Mouse (Mus musculus) heart, embryonic 11.5 days (tissue): Measurements from ENCODE around the gene Lamtor3. TPM values are rescaled to one million over a fixed set of nuclear protein-coding genes. Genes with fewer than 3 reads are reported as not detected.
"Not testable (repeated sequence)": the region's sequence is repeated elsewhere in the genome, so short reads cannot be mapped to it uniquely, and the experiment has no call there.

ENCODE experiments used
- ATAC-seq: fragments of 200-750 bp; cut with Nextera tagmentation; replicated peaks from 2 replicates; pipeline ENCODE4 v1.8.0; 2017; ENCODE audit warnings: moderate library complexity; ENCODE audit not compliant: insufficient number of reproducible peaks, low FRiP score, low TSS enrichment
- H3K27ac ChIP-seq: fragments of 300-500 bp; sonication (generic); 2 replicates; pipeline ENCODE4 v1.5.1; 2014; ENCODE audit warnings: mild to moderate bottlenecking, low read depth, low read length
- H3K27me3 ChIP-seq: fragments of 300-500 bp; sonication (generic); 2 replicates; pipeline ENCODE4 v1.6.1; 2014; ENCODE audit warnings: mild to moderate bottlenecking, low read length, mixed read lengths; ENCODE audit not compliant: control insufficient read depth, insufficient read depth
- H3K36me3 ChIP-seq: fragments of 300-500 bp; sonication (generic); 2 replicates; pipeline ENCODE4 v1.6.1; 2014; ENCODE audit warnings: mild to moderate bottlenecking, low read length, moderate library complexity, mixed read lengths; ENCODE audit not compliant: control insufficient read depth, insufficient read depth
- H3K4me1 ChIP-seq: fragments of 300-500 bp; sonication (generic); 2 replicates; pipeline ENCODE4 v1.6.1; 2014; ENCODE audit warnings: low read length; ENCODE audit not compliant: control insufficient read depth, insufficient read depth
- H3K4me2 ChIP-seq: fragments of 300-500 bp; sonication (generic); 2 replicates; pipeline ENCODE4 v1.6.1; 2014; ENCODE audit warnings: mild to moderate bottlenecking, moderate library complexity
- H3K4me3 ChIP-seq: fragments of 300-500 bp; sonication (generic); 2 replicates; pipeline ENCODE4 v1.5.1; 2014; ENCODE audit warnings: low read depth, low read length
- H3K9ac ChIP-seq: fragments of 300-500 bp; sonication (generic); 2 replicates; pipeline ENCODE4 v1.6.1; 2014; ENCODE audit warnings: mild to moderate bottlenecking, low read depth, low read length, moderate library complexity
- H3K9me3 ChIP-seq: fragments of 300-500 bp; sonication (generic); replicated peaks from 2 replicates; pipeline ENCODE4 v1.6.1; 2016; ENCODE audit warnings: low read length; ENCODE audit not compliant: control insufficient read depth
- whole genome bisulfite sequencing: fragments of 180-500 bp; shearing (Covaris S2); extraction: QIAGEN DNeasy Blood & Tissue Kit; methylation state at CpG from one replicate; pipeline ENCODE4 v1.1.7; 2014; ENCODE audit not compliant: insufficient replicate concordance; 5-methylcytosine and 5-hydroxymethylcytosine counted together
- polyA plus RNA-seq: library from polyadenylated mRNA; unstranded; fragments of >200 nt; fragmentation: Nextera tagmentation; extraction: Ambion mirVana; gene quantifications from 2 replicates; pipeline ENCODE4 v1.2.1, GENCODE M21; 2014

The Lamtor3 gene
- polyA plus RNA-seq, 1 experiment from 2014 or later: 97.0 TPM

DNA sequence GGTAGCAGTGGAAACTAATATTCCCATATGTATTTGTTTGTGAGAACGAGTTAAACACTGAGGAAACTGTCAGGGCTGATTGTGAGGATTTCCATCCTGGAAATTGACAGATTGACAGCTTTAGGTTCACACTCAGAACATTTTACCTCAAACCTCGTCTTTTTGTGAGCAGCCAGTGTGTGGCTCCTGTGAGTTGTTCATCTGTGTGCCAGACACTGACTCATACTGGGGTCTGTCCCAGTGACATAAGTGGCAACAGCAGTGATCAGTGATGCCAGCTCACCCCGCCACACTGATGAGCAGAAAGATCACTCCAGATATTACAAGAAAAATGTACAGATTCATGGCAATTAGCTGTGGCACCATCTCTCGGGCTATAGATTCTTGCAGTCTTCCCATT lies 41.1 kb downstream of the Lamtor3 start:
- Histone ChIP-seq H3K4me3 (no peak overlapping the region), H3K27ac (no peak overlapping the region), H3K4me2 (no peak overlapping the region), H3K4me1 (peaks cover 15% of the 10 kb centered on the region; the same call in 1 of the 2 replicates), H3K36me3 (no peaks in the 10 kb centered on the region), H3K27me3 (no peaks in the 10 kb centered on the region), H3K9me3 (no peaks in the 10 kb centered on the region), H3K9ac (no peak overlapping the region)
- no peak for ATAC-seq
- WGBS: 71% methylated on average over 4 of the region's 4 CpGs

DNA sequence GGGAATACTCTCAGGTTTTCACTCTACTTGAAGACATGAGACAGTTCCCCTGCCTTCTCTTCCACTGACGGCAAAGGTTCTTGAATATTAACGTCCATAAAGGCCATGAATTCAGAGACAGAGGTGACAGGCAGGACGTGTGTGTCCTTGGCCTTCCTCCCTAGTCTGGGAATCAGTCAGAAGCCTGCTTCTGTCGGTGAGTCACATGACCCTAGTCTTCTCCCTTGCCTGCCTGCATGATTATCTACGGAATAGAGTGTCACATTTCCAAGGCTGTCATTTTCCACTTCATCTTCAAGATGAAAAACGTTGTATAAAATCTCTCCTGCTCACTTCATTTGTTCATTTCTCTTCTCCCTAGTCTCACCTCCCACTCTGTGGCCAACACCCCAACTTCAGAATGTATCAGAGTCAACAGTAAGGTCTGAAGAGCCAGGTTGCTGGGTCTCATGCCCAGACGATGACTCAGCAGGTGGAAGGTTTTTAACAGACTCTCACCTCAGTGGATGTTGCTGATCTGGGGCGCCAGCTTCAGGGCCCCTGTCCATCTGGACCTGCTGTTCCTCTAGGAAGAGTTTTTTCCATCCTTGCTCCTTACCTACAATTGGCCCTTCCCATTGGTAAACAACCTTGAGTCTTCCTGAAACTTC lies 43.6 kb downstream of the Lamtor3 start:
- Histone ChIP-seq H3K4me2 (no peak overlapping the region), H3K27ac (no peak overlapping the region), H3K9ac (no peak overlapping the region), H3K27me3 (no peaks in the 10 kb centered on the region), H3K9me3 (no peaks in the 10 kb centered on the region), H3K4me1 (peaks cover 14% of the 10 kb centered on the region), H3K36me3 (no peaks in the 10 kb centered on the region), H3K4me3 (no peak overlapping the region)
- 40% methylated on average over 8 of the region's 8 CpGs for WGBS
- peak; percentile 59; the same call in 1 of the 2 replicates for ATAC-seq

DNA sequence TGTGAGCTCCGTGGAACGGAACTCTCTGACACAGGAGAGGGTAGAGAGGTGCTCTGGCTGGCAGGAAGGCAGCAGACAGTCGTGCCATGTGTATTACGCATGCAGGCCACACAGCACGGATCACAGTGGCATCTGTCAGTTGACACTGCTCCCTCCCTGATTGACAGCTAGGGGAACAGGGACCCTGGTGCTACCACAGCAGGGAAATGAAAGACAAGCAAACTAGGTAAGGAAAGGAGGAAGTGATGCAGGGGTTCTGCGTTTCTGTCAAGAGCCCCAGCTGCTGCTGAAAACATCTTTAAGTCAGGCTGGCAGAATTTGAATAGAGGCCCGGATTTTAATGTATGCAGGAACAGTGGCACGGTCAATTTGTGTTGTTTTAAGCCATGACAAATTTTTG lies 45.2 kb downstream of the Lamtor3 start:
- no peak overlapping the region for H3K9ac ChIP-seq
- no peaks in the 10 kb centered on the region for H3K9me3 ChIP-seq

DNA sequence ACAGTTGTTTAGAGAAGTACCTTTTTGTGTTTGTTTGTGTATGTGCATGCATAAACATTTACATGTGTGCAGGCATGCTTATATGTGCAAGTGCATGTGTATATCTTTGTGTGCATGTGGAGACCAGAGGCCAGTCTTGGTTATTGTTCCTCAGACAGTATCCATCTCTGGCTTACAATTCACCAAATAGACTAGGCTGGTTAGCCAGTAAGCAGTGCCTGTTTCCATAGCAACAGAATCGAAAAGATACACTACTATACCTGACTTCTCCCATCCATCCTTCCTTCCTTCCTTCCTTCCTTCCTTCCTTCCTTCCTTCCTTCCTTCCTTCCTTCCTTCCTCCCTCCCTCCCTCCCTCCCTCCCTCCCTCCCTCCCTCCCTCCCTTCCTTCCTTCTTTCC lies 45.7 kb downstream of the Lamtor3 start:
- not testable (repeated sequence) for H3K4me2 ChIP-seq, H3K9me3 ChIP-seq, H3K36me3 ChIP-seq, H3K9ac ChIP-seq, ATAC-seq, H3K27me3 ChIP-seq, H3K4me3 ChIP-seq, H3K27ac ChIP-seq
- H3K4me1 ChIP-seq: peaks cover 17% of the 10 kb centered on the region
- WGBS: 69% methylated on average over 1 of the region's 1 CpGs

More for the DNA sequence above, 45.2 kb downstream of the Lamtor3 start:
- 62% methylated on average over 8 of the region's 8 CpGs for WGBS
- Histone ChIP-seq H3K4me1 (peaks cover 16% of the 10 kb centered on the region), H3K27ac (no peak overlapping the region), H3K27me3 (no peaks in the 10 kb centered on the region), H3K4me3 (no peak overlapping the region), H3K36me3 (no peaks in the 10 kb centered on the region), H3K4me2 (no peak overlapping the region)
- no peak for ATAC-seq

DNA sequence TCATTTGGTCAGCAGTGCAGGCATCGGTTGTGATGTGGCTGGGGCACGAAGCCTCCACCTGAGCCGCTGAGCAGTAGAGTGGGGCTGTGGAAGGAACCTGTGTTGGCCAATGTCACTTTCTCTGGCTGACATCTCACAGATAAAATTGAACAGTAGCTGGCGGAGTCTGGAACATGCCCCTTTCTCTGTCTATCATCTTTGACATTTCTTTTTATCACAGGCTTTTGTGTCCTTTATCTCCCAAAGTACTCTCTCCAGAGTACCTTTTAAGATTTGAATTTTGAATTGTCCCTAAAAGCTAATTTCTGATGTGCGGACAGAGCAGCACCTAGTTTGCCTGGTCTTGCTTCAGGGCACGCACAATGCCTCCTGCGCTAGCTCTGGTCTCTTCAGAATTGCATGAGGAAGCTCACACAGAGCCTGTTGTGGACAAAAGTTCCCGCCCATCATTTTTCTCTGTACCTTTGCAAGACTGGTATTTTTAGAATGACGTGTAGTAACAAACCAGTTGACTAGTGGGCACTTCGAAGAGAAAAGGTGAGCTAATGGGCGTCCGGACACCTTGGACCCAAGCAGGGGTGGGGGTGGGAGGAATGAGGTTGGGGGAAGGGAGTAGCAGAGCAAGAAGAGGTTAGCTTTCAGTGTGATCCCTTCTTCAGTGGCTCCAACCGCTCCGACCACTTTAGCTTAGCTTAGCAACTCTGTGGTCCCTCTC lies 50.0 kb downstream of the Lamtor3 start:
- peak; percentile 58 for ATAC-seq
- Histone ChIP-seq H3K4me2 (peak overlapping the region; percentile 48), H3K9ac (0 out of 2 replicates have a peak overlapping the region, but pooled peaks have one; percentile 49), H3K4me3 (no peak overlapping the region), H3K9me3 (no peaks in the 10 kb centered on the region), H3K36me3 (no peaks in the 10 kb centered on the region), H3K27ac (peak overlapping the region; percentile 80), H3K27me3 (no peaks in the 10 kb centered on the region), H3K4me1 (peaks cover 16% of the 10 kb centered on the region)
- 42% methylated on average over 14 of the region's 14 CpGs for WGBS

DNA sequence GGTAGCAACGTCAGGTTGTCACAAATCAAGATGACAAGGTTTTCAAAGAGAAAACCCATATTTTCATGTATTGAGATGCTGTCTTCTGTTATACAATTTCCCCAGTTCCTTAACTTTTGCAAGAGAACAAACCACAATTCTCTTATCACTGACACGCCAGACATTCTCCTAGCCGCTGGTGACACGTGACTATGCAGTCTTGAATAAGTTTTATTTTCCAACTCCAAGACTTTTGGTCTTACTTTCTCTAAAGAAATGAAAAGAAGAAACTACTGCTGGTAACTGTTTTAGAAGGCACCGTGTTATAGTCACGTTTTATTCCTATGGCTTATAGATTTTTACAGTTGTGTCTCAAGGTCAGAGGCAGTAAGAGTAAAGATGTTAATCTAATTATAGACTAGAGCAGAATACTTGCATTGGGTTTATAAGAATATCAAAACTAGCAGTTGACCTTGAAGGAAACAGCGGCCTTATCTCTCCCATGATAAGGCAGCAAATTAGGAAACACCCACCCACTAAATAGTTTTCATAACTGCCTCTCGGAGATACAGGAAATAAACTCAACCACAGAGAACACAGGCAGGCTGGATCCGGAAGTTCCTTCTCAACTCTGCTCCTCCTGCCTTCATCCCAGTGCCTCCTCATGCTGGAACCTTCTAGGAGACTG lies 50.6 kb downstream of the Lamtor3 start:
- H3K4me1 ChIP-seq: peaks cover 16% of the 10 kb centered on the region
- 34% methylated on average over 9 of the region's 9 CpGs for WGBS
- H3K36me3 ChIP-seq: no peaks in the 10 kb centered on the region
- ATAC-seq: no peak
- H3K27me3 ChIP-seq: no peaks in the 10 kb centered on the region
- peak overlapping the region; percentile 80 for H3K27ac ChIP-seq
- H3K4me3 ChIP-seq: no peak overlapping the region
- H3K9me3 ChIP-seq: no peaks in the 10 kb centered on the region
- peak overlapping the region; percentile 48 for H3K4me2 ChIP-seq
- no peak overlapping the region for H3K9ac ChIP-seq

DNA sequence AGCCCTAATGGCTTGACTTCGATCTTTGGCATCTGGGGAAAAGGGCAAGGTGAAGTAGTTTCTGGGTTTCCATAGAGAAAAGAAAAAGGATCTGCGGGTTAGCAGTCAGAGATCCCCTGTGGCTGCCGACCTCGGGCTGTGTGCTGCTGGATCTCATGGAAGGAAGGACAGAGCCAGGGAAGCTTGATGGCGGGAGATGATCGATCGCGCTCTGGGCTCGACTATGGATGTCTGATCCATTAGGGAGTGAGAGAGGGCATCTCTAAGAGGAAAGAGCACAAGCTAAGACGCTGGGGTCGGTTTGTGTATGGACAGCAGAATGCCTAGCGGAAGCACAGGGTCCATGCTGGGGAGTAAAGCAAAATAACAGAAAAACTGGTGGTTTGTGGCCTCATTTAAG lies 51.6 kb downstream of the Lamtor3 start:
- 0 out of 2 replicates have a peak overlapping the region, but pooled peaks have one; percentile 22 for H3K9ac ChIP-seq
- peak overlapping the region; percentile 41 for H3K27ac ChIP-seq
- no peak overlapping the region for H3K4me3 ChIP-seq
- no peak for ATAC-seq
- peak overlapping the region; percentile 45 for H3K4me2 ChIP-seq
- no peaks in the 10 kb centered on the region for H3K9me3 ChIP-seq
- peaks cover 14% of the 10 kb centered on the region for H3K4me1 ChIP-seq
- no peaks in the 10 kb centered on the region for H3K36me3 ChIP-seq
- WGBS: 49% methylated on average over 12 of the region's 12 CpGs
- H3K27me3 ChIP-seq: no peaks in the 10 kb centered on the region

DNA sequence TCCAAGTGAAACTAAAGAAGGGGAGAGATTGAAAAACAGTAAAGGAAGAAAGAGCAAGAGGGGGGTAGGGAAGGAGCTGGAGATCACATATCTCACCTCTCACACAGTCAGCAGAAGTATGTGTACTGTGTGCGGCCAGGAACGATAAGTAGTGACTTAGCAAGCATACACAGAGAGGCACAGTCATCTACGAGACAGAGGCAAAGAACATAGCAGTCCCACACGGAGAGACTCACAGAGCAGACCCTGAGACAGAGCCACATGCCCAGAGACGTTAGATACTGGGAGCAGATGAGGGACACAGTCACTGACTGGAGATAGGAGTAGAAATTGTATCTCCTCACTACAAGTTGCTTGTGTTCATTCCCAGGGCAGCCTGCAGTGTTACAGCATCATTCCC lies 53.9 kb downstream of the Lamtor3 start:
- Histone ChIP-seq H3K27me3 (no peaks in the 10 kb centered on the region), H3K4me3 (no peak overlapping the region), H3K4me2 (peak overlapping the region; percentile 22; the same call in 1 of the 2 replicates), H3K27ac (peak overlapping the region; percentile 54; the same call in 1 of the 2 replicates), H3K9me3 (no peaks in the 10 kb centered on the region), H3K9ac (no peak overlapping the region), H3K4me1 (peaks cover 16% of the 10 kb centered on the region), H3K36me3 (no peaks in the 10 kb centered on the region)
- WGBS: 63% methylated on average over 5 of the region's 5 CpGs
- ATAC-seq: peak; percentile 82
